Mouse (Mus musculus) left cerebral cortex, postnatal 36 days (tissue): ENCODE measurements at regions not wholly inside any gene's neighbourhood (a gene's known extent, or its start where the extent isn't known, plus 50 kb on each side); places are given as distances from the start of the nearest gene placed in this dataset.
"Not testable (repeated sequence)": the region's sequence is repeated elsewhere in the genome, so short reads cannot be mapped to it uniquely, and the experiment has no call there.

ENCODE experiments used
- DNase-seq, 2 experiments: peaks; one replicate each; pipeline ENCODE4 v3.0.0; 2021 to 2022; ENCODE audit warnings: low spot score in 2 of 2, mixed read lengths in 1 of 2
- intact Hi-C: fragments of 180-260 bp; cut with DNase I; formaldehyde crosslinking; loops from one replicate; pipeline ENCODE4 v1.15.1; 2025

DNA sequence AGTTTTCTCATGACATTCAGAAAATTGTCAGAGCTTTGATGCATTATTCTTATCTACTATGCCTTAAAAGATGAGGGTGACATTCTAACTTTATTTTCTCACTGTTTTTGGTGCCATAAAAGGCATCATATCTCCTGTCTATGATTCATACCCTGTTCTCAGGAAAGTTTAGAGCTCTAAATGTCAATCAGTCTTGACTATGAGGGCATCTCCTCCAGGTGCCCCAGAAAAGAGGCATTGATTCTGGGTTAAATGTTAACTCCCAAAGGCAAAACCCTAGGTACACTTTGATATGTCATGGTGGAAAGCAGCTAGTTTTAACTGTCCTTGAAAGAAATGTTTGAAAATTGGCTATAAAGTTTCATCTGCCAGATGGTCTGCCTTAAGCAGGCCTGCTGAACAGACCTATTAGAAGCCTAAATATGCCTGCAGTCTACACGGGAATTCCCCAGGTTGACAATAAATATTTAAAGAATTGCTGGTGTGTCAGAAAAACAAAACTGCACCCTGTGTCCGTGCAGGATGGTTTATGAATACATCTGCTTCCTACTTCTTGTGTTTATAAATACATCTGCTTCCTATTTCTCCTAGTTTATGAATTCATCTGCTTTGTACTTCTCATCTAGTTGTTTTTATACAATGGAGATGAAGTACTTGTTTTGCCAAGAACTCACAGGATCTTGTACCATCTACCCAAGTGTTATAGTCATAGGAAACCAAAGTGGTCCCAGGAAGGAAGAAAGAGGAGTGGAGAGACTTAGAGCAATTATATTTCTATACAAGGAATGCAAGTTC lies 172.3 kb downstream of the Snca start:
- intact Hi-C loops = no loop called here
- no peak for DNase-seq

DNA sequence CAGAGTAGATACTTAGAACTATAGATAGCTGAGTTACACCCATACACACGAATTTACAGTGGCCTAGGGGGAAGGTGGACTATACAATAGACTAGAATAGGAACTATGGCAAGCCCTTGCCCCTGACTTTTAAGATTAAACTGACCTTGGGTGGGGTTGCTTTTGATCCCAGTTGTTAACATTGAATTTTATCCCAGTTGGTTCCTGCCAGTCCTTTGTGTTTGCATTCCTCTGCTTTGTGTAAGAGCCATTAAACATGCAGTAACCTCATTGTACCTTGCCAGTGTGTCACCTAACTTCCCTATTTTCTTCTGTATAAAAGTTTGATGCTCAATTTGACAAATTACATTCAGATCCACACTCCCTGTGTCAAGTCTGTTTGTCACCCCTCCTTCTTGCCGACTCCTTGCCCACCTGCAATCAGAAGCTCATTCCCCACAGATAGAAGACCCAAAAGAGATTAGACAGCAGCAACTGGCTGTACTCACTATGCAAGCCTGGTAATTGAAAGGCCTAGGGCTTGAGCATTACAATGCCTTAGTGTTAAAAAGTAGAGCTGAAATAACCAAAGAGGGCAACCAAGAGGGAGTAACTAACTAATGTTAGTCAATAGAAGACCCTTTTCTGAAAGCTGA lies 182.6 kb downstream of the Snca start:
- DNase-seq, intact Hi-C loops: not testable (repeated sequence)

DNA sequence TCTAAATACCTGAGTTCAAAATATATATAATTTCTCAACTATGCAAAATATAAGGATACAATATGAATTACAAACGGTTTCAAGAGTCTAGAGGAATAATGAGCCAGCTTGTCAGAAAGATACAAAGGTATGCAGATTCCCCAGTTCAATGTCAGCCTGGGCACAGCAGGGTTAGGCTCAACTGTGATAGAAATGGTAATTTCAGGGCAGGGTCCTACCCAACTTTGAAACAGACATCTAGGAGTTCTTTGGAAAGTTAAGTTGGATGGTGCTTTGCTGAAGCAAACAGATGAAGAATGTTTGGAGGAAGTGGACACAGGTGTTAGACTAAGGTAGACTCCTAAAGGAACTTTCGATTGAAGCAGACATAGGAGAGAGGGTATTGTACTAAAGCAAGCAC lies 187.4 kb downstream of the Snca start:
- intact Hi-C loops = no loop called here
- no peak for DNase-seq

DNA sequence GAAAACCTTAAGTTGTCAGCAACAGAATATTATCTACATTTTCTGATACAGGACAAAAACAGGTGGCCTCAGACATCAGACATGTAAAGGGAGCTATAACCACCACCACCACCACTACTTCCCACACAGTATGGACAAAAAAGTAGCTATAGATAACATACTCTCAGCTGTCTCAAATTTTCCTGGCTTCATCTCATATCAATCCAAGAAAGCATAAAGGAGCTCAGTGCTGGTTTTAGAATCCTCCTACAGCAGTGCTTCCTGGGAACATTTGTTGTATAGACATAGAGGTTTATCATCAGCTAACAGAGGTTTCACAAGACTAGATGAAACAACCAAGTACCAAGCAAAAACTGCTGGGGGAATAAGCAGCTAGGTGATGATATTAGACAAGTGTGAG lies 213.3 kb downstream of the Snca start:
- intact Hi-C loops = no loop called here
- DNase-seq = peak in 1 of 2 experiments; percentile 3

DNA sequence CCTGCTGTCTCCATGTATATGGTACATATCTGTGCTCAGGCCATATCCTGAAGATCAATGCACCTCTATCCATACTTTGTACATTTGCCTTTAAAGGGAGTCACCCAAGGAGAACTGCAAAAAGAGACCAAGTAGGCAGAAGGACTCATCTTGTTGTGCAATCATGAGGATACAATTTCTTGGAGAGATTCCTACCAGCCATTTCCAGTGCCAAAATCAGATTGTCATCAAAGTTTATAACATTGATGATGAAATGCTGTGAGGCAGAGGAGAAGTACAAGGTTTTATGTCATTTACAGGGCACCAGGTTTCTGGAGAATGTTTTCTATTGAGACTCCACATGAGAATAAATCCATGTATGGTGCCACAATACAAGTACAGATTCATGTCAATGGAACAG lies 229.5 kb downstream of the Snca start:
- no peak for DNase-seq
- intact Hi-C loops = no loop called here

DNA sequence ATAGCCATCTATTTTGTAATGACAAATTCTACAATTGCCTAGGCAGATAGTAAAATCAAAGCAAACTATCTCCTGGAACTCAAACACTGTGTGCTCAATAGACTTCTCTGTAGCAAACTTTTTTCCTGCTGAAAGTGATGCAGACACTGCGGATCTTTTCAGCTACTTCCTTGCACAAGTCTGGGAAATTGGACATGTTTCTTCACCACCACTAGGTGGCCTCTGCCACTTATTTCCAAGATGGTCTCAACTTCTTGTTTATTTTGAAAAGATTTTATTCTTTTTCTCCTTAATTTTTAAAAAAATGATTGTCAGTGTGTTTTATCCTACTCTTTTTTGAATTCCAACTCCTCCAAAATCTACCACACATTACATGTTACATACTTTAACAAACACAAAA lies 265.4 kb downstream of the Snca start:
- no peak for DNase-seq
- intact Hi-C loops = no loop called here

DNA sequence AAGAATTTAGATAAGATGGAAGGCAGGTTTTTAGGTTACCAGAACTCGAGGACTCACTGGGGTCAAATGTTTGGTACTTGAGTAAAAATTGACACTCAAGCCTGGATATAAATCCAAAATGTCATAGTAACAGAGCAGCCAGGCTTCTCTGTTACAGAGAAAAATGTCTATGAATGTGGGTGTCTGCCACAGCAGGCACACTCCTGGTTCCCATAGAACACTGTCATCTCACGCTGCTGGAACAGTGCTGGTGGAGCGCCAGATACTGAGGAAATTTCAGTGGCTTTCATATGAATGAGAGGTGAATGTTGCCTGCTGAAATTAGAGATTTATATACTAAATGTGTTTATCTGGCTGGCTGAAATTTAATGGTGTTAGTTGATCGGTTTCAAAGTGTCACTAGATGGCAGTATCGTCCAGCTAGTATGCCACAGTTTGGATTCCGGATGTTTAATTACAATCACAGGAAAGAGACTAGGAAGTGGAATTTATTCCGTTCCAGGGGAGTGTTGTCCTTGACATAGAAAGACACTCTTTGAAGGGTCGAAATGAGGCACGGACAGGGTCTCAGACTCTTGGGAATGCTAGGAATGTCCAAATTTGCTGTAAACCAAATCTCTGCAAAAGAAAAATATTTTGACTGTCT lies 273.9 kb downstream of the Snca start:
- intact Hi-C loops = loop anchor here (10.0 kb wide), 1 partner anchor 749 kb away; no protein-coding TSS in a partner anchor

More for the DNA sequence above, 273.9 kb downstream of the Snca start:
- DNase-seq = peak in 1 of 2 experiments; percentile 10
